Mouse (Mus musculus) urinary bladder, adult 18-20 months (tissue): ENCODE data around the gene Gdf7.

Source experiments
- DNase-seq, 2 experiments: peaks; one replicate each; pipeline ENCODE4 v3.0.0; 2022; ENCODE audit warnings: low spot score in 2 of 2, mixed read lengths in 2 of 2

Gene Gdf7

DNA sequence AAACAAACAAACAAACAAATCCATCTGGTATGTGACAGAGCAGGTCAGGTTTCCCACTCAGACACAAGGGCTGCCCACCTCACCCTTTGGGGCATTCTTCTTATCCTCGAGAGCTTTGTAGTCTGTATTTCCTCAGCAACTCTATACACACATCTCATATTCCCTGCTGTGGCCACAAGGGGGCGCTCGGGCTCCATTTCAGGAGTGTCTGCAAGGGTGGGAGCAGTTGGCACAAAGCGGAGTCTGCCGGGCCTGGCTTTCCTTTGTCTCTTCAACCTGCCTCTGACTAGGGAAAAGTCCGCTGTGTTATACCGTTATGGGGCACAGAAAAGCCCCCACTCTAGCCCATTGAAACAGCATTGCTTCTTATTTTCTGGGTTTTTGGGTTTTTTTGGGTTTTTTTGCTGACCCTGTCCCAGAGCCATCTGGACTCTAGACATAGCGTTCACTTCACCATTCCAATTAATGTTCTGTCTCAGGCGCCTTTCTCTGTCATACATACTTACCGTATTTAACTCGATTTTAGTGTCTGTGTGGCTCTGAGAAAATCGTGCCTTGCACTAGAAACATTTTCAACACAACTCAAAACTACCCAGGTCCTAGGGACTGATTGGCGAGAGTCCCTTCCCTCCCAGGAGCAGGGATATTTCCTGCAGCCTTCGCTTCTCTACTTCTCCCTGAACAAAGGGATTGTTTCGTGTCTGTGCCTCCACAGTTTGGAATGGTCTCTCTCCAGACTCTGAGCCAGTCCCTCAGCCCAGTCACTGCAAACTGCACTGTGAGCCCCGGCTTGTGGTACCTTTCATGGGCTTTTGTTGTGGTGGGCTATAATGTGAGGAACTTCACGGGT, 25.3 kb upstream of the Gdf7 start:
- DNase-seq = peak; percentile 88 to 90

DNA sequence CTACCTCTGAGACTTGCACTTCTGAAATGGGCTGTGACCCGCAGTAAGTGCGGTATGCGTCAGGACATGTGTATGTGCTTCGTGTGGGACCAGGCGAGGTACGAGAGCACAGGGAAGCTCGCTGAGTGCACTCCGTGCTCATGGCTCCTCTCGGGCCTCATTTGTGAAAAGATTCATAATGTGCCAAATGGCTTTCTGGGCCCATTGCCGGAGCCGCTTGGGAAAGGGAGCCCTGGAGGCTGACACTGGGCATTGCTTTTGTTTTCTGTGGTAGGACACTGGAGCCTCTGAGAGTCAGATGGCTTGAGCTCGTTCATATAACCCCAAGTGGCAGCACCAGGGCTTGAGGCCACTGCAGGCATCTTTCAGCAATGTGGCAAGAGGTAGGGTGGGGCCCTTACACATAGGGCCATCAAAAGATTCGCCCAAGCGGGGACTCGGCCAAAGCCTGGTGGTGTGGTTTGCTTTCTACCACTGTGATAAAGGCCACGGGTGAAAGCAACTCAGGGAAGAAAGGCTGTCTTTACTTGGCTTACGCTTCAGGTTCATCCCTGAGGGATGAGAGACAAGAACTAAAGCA, 24.3 kb upstream of the Gdf7 start:
- DNase-seq = no peak

DNA sequence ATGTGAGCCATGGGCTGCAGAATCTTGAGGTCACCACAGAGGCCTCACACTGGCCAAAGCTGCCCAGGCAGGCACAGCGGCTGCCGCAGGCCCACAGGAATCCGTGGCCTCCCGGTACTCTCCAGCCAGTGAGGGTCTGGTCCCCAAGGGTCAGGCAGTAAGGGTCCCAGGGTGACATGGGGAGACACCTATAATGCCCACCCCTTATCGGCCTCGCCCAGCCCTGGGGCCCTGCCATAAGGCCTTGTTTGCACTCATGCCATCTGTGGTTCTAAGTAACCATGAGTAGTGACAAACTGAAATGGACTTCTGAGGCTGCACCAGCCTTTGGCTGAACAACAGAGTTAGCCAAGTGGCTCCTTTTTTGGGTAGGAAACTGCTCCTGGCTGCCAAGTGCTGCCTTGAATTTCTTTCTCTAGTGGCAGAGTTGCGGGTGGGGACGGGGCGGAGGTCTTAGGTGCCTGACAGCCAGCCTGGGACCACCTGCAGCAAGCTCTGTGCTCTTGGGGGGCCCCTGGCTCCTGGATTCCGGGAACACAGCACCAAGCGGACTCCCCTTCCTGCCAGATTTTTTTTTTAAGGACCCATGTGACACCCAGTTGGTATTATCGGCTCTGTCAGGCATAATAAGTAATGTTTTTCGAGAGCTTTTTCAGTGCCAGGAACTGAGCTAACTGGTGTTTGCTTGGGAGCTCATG, 23.6 kb upstream of the Gdf7 start:
- no peak for DNase-seq

DNA sequence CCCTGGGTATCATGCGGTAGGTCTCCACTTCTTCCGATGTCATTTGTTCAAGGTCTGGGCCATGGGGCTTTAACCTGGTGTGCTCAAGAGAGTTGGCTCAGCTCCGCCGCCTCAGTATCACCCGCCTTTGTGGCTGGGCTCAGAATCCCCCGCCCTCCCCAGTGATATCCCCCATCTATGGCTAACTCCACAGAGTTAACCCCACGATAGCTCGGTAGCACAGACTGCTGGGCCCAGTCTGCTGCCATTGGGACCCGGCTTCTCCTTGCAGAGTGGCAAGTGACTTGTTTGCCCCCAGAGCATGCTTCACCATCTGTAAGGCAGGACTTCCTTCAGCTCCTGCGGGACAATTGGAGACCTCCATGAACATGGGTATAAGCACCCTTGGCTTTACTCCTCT, 22.3 kb upstream of the Gdf7 start:
- no peak for DNase-seq

DNA sequence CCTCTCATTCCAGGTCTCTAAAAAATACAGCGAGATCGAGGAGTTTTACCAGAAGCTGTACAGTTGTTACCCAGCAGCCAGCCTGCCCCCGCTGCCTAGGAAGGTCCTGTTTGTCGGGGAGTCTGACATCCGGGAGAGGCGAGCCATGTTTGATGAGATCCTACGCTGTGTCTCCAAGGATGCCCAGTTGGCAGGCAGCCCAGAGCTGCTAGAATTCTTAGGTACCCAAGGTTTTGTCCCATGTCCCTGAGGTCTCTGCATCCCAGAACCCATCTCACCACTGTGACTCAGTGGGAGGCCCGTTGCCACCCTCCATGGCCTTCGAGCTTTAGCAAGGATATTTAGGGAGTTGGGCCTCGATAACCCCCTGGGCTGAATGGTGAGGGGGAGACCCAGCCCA, 19.8 kb upstream of the Gdf7 start:
- no peak for DNase-seq

DNA sequence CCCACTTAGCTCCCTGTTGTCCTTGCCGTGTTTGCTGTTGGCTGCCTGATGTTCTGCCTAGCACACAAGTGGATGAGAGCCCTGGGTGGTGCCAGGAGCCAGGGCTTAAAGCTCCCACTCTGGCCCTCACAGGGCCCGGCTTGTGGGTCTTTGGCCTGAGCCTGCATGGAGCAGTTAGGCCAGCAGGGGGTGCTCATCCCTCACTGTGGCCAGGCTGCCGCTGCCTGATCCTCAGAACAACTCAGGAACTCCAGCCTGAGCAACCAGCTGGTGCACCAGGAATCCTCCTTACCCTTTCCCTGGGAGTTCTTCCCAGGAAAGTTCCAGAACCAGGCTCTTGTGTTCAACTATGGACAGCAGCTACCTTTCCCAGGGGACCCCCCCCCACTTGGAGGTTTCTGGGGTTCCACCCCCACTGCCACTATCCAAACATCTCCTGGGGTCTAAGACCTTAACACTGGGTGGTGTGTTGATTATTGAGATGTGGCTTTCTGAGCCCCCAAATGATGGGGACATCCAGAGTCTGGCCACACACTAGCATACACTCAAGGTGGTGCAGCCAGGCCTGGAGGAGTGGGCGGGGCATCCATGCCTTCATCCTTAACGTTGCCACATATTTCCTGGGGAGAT, 18.4 kb upstream of the Gdf7 start:
- peak; percentile 58 to 70 for DNase-seq

DNA sequence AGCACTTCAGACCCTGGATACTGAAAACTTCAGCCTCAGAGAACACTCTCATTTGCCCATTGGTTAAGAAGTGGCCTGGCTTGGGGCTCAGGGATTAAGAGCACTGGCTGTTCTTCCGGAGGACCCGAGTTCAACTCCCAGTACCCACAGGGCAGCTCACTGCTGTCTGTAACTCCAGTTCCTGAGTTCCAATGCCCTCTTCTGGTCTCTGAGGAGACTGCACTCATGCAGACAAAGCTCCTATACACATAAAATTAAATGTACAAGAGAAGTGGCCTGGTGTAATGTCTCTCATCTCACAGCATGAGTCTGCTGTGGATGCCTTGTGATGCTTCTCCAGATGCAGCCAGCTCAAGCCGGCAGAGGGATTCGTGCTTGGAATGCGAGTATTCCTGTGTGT, 14.8 kb upstream of the Gdf7 start:
- no peak for DNase-seq

DNA sequence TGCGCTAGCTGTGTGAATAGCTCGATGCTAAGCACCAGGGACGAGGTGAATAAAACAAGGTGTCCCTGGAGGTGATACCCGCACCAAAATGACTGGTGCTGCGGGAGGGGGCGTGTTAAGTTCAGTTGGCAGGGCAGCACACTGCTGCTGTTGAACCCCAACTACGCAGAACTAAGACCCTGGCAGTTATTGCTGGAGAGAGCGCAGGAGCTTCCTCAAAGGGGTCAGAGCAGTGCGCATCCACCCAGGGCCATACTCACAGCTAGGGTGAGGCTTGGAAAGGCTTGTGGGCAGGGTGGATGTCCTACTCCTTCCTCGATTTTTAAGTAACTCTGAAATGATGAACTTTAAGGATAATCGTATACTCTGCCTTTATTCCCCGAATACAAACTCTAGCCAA, 12.0 kb upstream of the Gdf7 start:
- DNase-seq = no peak

DNA sequence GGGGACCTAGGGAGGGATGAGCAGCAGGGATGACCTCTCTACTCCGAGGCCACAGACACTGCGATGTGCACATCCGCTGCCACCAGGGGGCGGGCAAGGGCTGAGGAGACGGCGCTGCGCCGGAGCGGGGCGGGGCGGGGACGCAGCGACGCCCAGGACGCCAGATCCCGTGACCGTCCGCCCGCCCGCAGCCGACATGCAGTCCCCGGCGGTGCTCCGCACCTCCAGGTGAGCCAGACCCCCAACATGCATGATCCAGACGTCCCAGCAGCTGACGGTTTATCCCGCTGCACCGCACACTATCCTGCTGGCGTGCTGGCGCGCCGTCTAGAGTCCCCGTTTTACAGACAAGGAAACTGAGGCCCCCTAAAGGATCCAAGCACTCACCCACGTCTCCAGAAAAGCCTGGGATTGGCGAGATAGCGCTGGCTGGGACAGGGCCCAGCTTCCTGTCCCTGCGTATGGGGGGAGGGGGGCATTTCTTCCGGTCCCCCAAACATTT, 11.6 kb upstream of the Gdf7 start, which contains the start of gene Hs1bp3:
TSS of gene Hs1bp3 (plus strand) at position 163 of the 502 bp plus-strand sequence.
- peak; percentile 74 to 78 for DNase-seq

DNA sequence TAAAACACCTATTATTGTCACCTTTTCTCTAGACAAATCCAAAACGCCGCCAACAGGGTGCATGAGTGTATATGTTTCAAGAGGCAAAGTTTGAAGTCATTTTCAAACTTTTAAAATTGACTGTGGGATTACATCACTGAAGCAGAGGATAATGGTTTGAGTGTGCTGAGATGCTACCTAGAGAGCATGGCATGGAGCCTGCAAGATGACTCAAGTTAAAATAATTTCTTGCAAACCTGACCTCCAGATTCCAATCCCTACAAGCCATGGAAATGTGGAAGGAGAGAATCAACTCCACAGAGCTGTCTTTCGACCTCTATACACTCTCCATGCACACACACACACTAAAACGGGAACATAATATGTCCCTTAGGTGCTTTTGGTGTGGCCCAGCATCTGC, 10.5 kb upstream of the Gdf7 start:
- DNase-seq = no peak

DNA sequence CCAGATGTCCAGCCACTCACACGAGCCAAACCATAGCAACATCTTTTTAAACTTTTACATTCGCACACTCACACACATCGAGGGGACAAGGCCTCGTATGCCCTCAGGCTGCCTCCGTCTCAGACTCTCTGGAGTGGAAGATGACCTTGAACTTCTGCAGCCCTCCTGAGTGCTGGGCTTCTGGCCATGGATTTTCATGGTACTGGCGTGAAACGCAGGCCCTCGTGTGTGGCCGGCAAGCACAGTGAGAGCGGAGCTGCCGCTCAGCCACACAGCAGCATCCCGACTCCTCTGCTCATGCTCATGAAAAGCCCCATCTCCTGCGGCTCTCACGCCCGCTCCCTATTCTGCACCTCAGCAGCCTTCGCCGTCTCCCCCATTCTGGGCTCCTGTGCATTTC, 9.2 kb upstream of the Gdf7 start:
- DNase-seq = no peak

DNA sequence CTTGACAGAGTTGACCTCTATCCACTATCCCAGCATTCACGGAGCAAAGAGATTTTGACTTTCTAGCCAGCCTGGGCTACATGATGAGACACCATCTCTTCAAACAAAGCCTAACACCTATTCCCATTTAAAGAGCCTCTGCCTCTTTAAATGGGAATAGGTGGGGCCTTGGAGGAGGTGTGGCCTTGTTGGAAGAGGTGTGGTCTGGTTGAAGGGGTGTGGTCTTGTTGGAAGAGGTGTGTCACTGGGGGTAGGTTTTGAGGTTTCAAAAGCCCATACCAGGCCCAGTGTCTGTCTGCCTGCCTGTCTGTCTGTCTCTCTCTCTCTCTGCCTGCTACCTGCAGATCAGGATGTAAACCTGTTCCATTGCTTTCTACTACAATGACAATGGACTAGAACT, 5.2 kb upstream of the Gdf7 start:
- DNase-seq = no peak

DNA sequence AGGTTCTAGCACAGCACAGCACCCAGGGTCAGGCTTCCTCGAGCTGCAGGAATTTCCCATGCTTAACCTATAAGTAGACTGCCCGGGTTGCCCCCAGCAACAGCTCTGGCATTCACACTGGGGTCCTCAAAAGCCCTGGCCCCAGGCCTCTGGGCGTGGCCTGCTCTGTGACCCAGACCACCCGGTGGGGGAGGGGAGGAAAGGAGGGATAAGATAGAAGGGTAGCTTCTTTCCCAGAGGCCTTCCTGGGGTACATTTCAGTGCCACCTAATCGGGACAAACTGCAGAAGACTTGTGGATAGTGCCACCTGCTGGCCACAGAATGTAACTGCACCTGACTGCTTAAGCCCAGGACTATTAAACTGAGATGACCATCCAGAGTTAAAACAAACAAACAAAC, 4.7 kb upstream of the Gdf7 start:
- peak in 1 of 2 experiments; percentile 54 for DNase-seq

DNA sequence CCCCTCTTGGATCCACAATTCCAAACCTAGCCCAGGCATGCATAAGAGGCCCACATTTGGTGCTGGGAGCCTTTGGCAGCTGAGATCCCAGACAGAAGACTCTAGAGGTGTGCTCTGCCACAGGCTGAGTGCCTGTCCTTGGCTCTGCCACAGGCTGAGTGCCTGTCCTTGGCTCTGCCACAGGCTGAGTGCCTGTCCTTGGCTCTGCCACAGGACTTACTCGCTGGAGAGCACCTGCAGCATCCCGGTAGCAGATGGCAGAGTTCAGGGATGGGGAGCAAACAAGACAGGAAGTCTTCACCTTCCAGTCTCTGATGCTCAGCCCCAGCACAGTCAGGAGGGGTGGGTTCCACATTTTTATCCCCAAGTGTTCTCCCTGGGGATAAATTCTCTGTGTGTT, 3.5 kb upstream of the Gdf7 start:
- no peak for DNase-seq

DNA sequence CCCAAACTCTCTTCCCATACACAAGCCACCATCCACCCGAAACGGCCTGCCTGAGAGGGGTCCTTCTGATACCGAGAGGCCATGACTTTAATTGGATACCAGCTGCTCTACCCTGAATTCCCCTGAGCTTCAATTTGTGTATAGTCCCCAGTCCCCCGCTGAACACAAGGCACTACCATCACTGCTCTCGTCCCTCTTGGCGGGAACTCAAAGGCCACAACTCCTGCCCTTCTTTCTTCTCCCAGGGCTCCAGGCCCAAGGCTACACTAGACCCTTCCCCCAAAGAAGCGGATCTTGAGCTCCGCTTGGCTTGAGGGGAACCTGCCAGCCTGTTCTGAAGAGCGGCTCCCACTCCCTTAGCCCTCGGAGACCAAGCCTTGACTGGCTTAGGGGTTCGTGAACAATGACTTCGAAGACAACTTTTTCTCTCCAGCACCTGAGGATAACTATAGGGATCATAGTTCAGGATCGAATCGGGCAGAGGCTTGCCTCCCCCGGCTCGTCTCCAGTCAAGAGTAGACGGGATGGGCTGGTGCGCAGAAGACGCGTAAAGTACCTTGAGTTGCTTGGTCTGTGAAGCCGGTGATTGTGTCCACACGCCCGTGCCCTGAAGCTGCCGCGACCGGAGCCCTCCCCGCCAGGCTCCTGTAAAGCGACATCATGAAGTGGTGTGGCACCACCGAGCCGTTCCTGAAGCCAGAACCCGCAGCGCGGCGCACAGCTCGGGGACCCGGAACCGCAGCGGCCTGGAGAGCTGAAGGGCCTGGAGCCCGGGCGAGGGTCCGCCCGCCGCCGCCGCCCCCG, 541 bp downstream of the Gdf7 start:
- DNase-seq = no peak

DNA sequence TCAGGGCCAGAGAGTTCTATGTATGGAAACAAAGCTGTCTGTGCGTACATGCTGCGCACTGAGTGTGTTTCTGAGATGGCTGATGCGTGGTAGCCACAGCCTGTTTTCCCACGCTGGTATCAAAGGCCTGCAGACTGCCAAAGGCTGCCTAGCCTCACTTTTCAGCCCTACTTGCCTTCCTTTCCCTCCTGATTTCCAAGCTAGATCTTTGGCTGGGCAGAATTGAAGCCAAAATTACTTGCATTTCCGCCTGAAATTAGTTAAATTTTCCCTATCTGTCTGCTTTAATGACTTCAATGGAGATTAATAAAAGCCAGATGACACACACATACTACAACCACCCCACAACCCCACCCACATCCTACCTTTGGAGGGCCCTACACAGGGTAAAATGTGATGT, 1.2 kb downstream of the Gdf7 start:
- no peak for DNase-seq

DNA sequence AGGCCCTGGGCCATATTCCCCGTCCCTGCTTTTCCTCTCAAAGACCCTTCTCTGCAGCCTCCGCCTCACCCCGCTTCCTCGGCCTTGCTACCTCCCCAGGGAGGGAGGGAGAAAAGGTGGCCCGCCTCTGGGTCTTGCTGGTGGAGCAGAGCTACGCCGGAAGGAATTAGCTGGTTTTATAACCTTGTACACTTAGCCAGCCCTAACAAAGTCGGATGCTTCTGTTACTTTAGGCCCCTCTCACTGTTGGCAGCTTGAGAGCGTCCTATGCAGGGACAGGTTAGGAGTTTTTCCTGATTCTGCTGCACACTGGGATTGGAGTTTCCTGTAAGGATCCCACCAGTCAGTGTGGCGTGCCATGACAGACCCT, 1.7 kb downstream of the Gdf7 start:
- DNase-seq = no peak

DNA sequence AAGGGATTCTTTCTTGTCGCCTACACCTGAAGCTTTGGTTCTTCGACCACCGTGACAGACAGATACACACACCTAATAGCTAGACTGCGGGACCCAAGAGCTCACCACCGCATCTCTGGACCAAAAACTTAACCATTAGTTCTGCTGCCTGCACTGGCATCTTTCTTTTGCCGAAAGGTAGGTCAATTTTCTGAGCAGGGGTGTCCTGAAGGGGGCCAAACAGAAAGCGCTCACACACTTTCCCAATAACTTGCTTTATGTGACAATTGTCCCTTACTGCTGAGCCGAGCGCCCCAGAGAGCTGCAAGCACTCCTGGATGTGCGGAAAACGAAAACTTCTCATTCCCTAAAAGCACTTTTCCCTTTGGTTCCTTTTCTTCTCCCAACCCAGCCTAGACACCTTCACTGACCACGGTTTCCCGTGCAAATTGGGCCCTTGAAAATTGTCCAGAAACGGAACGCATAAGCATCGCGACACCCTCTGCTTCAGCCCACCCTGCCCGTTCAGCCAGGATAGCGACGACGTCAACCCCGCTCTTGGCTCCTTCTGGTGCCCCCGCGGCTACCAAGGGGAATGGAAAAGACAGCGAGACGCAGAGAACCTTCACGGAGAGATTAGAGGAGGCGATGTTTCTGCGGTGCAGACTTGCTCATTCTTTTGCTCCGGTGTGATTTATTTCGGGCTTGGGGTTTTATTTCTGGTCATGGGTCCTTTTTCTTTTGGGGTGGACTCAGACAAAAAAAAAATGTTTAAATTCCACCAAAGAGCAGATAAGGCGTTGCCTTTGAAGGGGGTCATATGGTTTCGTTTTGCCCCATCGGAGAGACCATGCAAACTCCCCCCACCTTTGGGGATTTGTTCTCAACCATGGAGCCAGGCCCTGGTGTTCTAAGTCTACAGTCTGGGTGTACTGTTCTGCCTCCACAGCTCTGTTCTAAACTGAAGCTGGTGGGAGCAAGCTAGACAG, 2.3 kb downstream of the Gdf7 start:
- DNase-seq = no peak

DNA sequence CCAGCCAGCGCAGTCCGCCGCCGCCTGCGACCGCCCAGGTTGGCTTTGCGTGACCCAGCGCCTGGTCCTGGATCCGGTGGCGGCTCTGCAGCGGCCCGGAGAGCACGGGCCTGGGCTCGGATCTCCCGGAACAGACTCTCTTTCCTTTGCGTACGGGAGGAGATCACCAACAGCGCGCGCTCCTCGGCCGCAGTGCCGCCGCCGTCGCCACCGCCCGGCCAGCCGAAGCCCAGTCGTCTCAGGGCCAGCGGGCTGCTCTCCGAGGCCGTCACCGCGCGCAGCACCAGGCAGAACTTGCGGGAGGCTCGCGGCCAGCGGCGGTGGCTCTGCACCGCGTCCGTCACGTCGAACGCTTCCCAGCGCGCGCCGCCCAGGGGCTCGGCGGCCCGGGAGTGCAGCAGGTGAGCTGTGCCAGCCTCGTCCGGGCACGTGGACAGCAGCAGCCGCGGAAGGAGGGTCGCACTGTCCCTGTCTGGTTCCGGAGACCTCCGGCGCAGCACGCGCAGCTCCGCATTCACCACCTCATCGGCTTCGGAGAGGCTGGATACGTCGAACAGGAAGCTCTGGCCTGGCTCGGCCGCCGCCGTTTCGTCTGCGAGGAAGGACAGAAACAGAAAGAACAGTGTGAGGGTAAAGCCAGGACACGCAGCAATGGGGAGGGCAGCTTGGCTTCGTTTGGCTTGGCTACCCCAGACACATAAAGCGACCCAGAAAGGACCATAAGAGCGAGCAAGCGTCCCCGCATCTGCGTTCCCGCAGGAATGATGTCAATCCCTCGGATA, 3.2 kb downstream of the Gdf7 start:
- DNase-seq = no peak
